Mouse (Mus musculus): ENCODE results near the gene Kank3.

GRCm38 (mm10) chr17:33816612-33817011 is 6.3 kb downstream of the Kank3 start:
- TF ChIP-seq CTCF (IDR thresholded peaks at IDR 0.05; ENCODE audit: low read depth, low read length): no peak
- no peak for TF ChIP-seq POLR2A (IDR thresholded peaks at IDR 0.05; ENCODE audit: borderline replicate concordance, low read depth, low read length)

All from bone marrow macrophage, adult 2 months (primary cell).